Mouse (Mus musculus): ENCODE measurements around the gene Rab3il1.

Rab3il1 gene

GRCm38 (mm10) chr19:9982852-9983542, 18.5 kb upstream of the Rab3il1 start:
- DNase-seq = peak; percentile 82

GRCm38 (mm10) chr19:9984111-9985055, 17.1 kb upstream of the Rab3il1 start:
- DNase-seq = no peak

GRCm38 (mm10) chr19:9985190-9985899, 16.1 kb upstream of the Rab3il1 start:
- no peak for DNase-seq

GRCm38 (mm10) chr19:9985900-9986421, 15.5 kb upstream of the Rab3il1 start:
- no peak for DNase-seq

- DNase-seq = no peak
These were observed 14.3 kb upstream of the Rab3il1 start for GRCm38 (mm10) chr19:9987192-9987591.

- no peak for DNase-seq
These were observed 13.9 kb upstream of the Rab3il1 start for GRCm38 (mm10) chr19:9987593-9987992.

- no peak for DNase-seq
These were observed 12.1 kb upstream of the Rab3il1 start for GRCm38 (mm10) chr19:9989171-9989883.

- DNase-seq = no peak
These were observed 11.6 kb upstream of the Rab3il1 start for GRCm38 (mm10) chr19:9989884-9990256.

- DNase-seq = peak; percentile 92
These were observed 10.2 kb upstream of the Rab3il1 start for GRCm38 (mm10) chr19:9991304-9991703.

- DNase-seq = no peak
These were observed 9.2 kb upstream of the Rab3il1 start for GRCm38 (mm10) chr19:9992011-9992958.

- DNase-seq = peak; percentile 95
These were observed 8.3 kb upstream of the Rab3il1 start for GRCm38 (mm10) chr19:9993036-9993656.

- DNase-seq = no peak
These were observed 4.0 kb upstream of the Rab3il1 start for GRCm38 (mm10) chr19:9997204-9998062.

GRCm38 (mm10) chr19:9998063-9998416, 3.4 kb upstream of the Rab3il1 start:
- no peak for DNase-seq

GRCm38 (mm10) chr19:9998736-9999486, 2.6 kb upstream of the Rab3il1 start:
- DNase-seq = no peak

- peak; percentile 82 for DNase-seq
These were observed 1.1 kb upstream of the Rab3il1 start for GRCm38 (mm10) chr19:10000330-10000729.

- DNase-seq = no peak
These were observed 2.2 kb downstream of the Rab3il1 start for GRCm38 (mm10) chr19:10003696-10004095.

GRCm38 (mm10) chr19:10011408-10011807, 9.9 kb downstream of the Rab3il1 start:
- DNase-seq = no peak

GRCm38 (mm10) chr19:10012827-10013278, 11.4 kb downstream of the Rab3il1 start:
- DNase-seq = peak; percentile 53

- no peak for DNase-seq
These were observed 11.9 kb downstream of the Rab3il1 start for GRCm38 (mm10) chr19:10013348-10013747.
